ENCODE assay signal across 17 mouse cellular contexts in genomic region chr3:22897651-22898050, GRCm38 (mm10).
DNase-seq lines count a peak whose midpoint lies in the region.
"Had no signal": no experiment of that assay in that cellular context is flagged by ENCODE, and none has a peak within 500 bp of the region (broad histone marks: within the 10 kb centered on the region; RNA-seq: fewer than 3 reads in every experiment).

No protein-coding gene starts in this region.

- no peak overlapping the region for H3K4me3 ChIP-seq in embryonic facial prominence, embryonic 10.5 days
- H3K4me3 ChIP-seq: forebrain, embryonic 12.5 days; heart, embryonic 15.5 days; hindbrain, embryonic 10.5 days; limb, embryonic 12.5 days; midbrain, embryonic 15.5 days had no signal

- no peaks in the 10 kb centered on the region for H3K9me3 ChIP-seq in embryonic facial prominence, embryonic 10.5 days
- H3K9me3 ChIP-seq: forebrain, embryonic 12.5 days; heart, embryonic 15.5 days; limb, embryonic 12.5 days; midbrain, embryonic 15.5 days had no signal

- H3K27ac ChIP-seq in embryonic facial prominence, embryonic 10.5 days (replicated peaks): no peak overlapping the region
- H3K27ac ChIP-seq: forebrain, embryonic 12.5 days; heart, embryonic 15.5 days; hindbrain, embryonic 10.5 days; limb, embryonic 12.5 days; liver, embryonic 14.5 days; midbrain, embryonic 15.5 days had no signal

- peak; percentile 7 to 26 for DNase-seq in kidney, postnatal 4 days
- no peak for DNase-seq in kidney, postnatal 25 days
- DNase-seq in R1 (ENCODE audit: low read depth, low spot score): peak; percentile 8
- peak; percentile 86 to 91 for DNase-seq in cerebellum, adult 18-20 months
- DNase-seq in embryonic facial prominence, embryonic 10.5 days (ENCODE audit: low spot score): peak; percentile 10
- DNase-seq in layer of hippocampus, postnatal 36 days: no peak
- DNase-seq in lung, postnatal 10 days: no peak
- DNase-seq: heart, adult 11 months; kidney, postnatal 14 days; lung, postnatal 14 days; thymus, adult 18-20 months had no signal

- no peaks in the 10 kb centered on the region for H3K36me3 ChIP-seq in embryonic facial prominence, embryonic 10.5 days (replicated peaks)
- H3K36me3 ChIP-seq: forebrain, embryonic 12.5 days; heart, embryonic 15.5 days; hindbrain, embryonic 10.5 days; limb, embryonic 12.5 days; midbrain, embryonic 15.5 days had no signal

- H3K4me1 ChIP-seq in embryonic facial prominence, embryonic 10.5 days: no peaks in the 10 kb centered on the region
- H3K4me1 ChIP-seq: forebrain, embryonic 12.5 days; heart, embryonic 15.5 days; hindbrain, embryonic 10.5 days; limb, embryonic 12.5 days; midbrain, embryonic 15.5 days had no signal

- H3K27me3 ChIP-seq in embryonic facial prominence, embryonic 10.5 days (replicated peaks; ENCODE audit: low read depth, poor library complexity, severe bottlenecking): no peaks in the 10 kb centered on the region
- H3K27me3 ChIP-seq: forebrain, embryonic 12.5 days; heart, embryonic 15.5 days; limb, embryonic 12.5 days; midbrain, embryonic 15.5 days had no signal

- WGBS in embryonic facial prominence, embryonic 10.5 days: 69% methylated on average over 2 of the region's 2 CpGs

Comparison
In these comparisons a context has a peak if more than half of its experiments do, and no peak if none do; other contexts are left out.
1. DNase-seq: peak in kidney, postnatal 4 days (2 of 2), R1 (single experiment), cerebellum, adult 18-20 months (2 of 2) and embryonic facial prominence, embryonic 10.5 days (single experiment); none in kidney, postnatal 25 days (0 of 2), layer of hippocampus, postnatal 36 days (0 of 2) and lung, postnatal 10 days (single experiment).